Comparison of ENCODE assay signal across 8 mouse cellular contexts in the genomic region with DNA sequence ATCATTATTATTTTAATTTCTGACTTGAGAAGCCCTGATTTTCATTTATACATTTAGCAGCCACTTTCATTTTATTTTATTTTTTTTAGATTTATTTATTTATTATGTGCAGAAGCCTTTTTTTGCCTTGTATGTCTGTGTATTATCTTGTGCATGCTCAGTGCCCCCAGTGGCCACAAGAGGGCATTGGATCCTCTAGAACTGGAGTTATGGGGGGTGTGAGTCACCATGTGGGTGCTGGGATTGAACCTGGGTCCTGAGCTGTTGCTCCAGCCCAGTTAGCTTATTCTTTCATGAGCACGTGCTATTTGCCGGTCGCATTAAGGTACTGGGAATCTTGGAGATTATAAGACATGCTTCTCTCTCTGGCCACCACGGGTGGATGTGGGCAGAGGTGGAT.
A peak's percentile ranks its signal among the peaks of the same experiment; 100 is the strongest.
DNase-seq lines count a peak whose midpoint lies in the region; ATAC-seq and TF ChIP-seq lines count a peak whose summit lies in the region.

No protein-coding gene starts in this region.

- ATAC-seq in cerebellum, adult (ENCODE audit: insufficient number of reproducible peaks, low FRiP score, low TSS enrichment), result no peak
- ATAC-seq in liver, postnatal 0 days, result no peak
- ATAC-seq in liver, embryonic 12.5 days, result no peak
- no peak for ATAC-seq in stomach, postnatal 0 days (ENCODE audit: low FRiP score, low TSS enrichment)

- H3K4me3 ChIP-seq in liver, postnatal 0 days (ENCODE audit: low read depth, low read length), result no peak overlapping the region
- no peak overlapping the region for H3K4me3 ChIP-seq in liver, embryonic 12.5 days
- H3K4me3 ChIP-seq in stomach, postnatal 0 days (ENCODE audit: low read depth, low read length), result no peak overlapping the region

- no peak overlapping the region for H3K9ac ChIP-seq in liver, postnatal 0 days (replicated peaks)
- no peak overlapping the region for H3K9ac ChIP-seq in liver, embryonic 12.5 days
- H3K9ac ChIP-seq in stomach, postnatal 0 days (ENCODE audit: low read length), result no peak overlapping the region

- WGBS in liver, postnatal 0 days (ENCODE audit: insufficient replicate concordance), result 80% methylated on average over 4 of the region's 4 CpGs
- 81% methylated on average over 4 of the region's 4 CpGs for WGBS in liver, embryonic 12.5 days (ENCODE audit: insufficient replicate concordance)
- WGBS in stomach, postnatal 0 days, result 96% methylated on average over 4 of the region's 4 CpGs

- H3K27ac ChIP-seq in liver, postnatal 0 days (ENCODE audit: low read depth), result no peak overlapping the region
- H3K27ac ChIP-seq in liver, embryonic 12.5 days, result no peak overlapping the region
- H3K27ac ChIP-seq in stomach, postnatal 0 days (replicated peaks), result no peak overlapping the region

- intact Hi-C loops in left cerebral cortex, postnatal 36 days (cut with DNase I), result no loop called here

- no peak for TF ChIP-seq EP300 in liver, postnatal 0 days (IDR thresholded peaks at IDR 0.05; ENCODE audit: low read depth)
- no peak for TF ChIP-seq EP300 in stomach, postnatal 0 days (optimal IDR thresholded peaks at IDR 0.05)

- H3K4me1 ChIP-seq in liver, postnatal 0 days (ENCODE audit: insufficient read depth), result peaks cover 3% of the 10 kb centered on the region; the same call in 1 of the 2 replicates
- peaks cover 32% of the 10 kb centered on the region for H3K4me1 ChIP-seq in liver, embryonic 12.5 days
- peaks cover 5% of the 10 kb centered on the region; the same call in 1 of the 2 replicates for H3K4me1 ChIP-seq in stomach, postnatal 0 days (replicated peaks; ENCODE audit: control insufficient read depth, insufficient read depth)

- TF ChIP-seq CTCF in liver, postnatal 0 days (IDR thresholded peaks at IDR 0.05; ENCODE audit: low read depth), result peak; percentile 57
- TF ChIP-seq CTCF in stomach, postnatal 0 days (IDR thresholded peaks at IDR 0.05; ENCODE audit: low read depth), result peak; percentile 70

- H3K27me3 ChIP-seq in liver, postnatal 0 days (ENCODE audit: insufficient read depth, low read length), result no peaks in the 10 kb centered on the region
- peaks cover 9% of the 10 kb centered on the region for H3K27me3 ChIP-seq in liver, embryonic 12.5 days (replicated peaks)
- no peaks in the 10 kb centered on the region for H3K27me3 ChIP-seq in stomach, postnatal 0 days (ENCODE audit: control insufficient read depth, insufficient read depth, low read length)

- H3K9me3 ChIP-seq in liver, postnatal 0 days (ENCODE audit: low read length), result no peaks in the 10 kb centered on the region
- no peaks in the 10 kb centered on the region for H3K9me3 ChIP-seq in liver, embryonic 12.5 days (replicated peaks)
- no peaks in the 10 kb centered on the region for H3K9me3 ChIP-seq in stomach, postnatal 0 days (ENCODE audit: control insufficient read depth, low read length)

- no peak overlapping the region for H3K4me2 ChIP-seq in liver, postnatal 0 days (ENCODE audit: low read depth, low read length)
- H3K4me2 ChIP-seq in liver, embryonic 12.5 days, result no peak overlapping the region
- H3K4me2 ChIP-seq in stomach, postnatal 0 days (replicated peaks; ENCODE audit: low read depth), result no peak overlapping the region

- no peaks in the 10 kb centered on the region for H3K36me3 ChIP-seq in liver, postnatal 0 days (replicated peaks; ENCODE audit: insufficient read depth, low read length)
- H3K36me3 ChIP-seq in liver, embryonic 12.5 days, result no peaks in the 10 kb centered on the region
- no peaks in the 10 kb centered on the region for H3K36me3 ChIP-seq in stomach, postnatal 0 days (ENCODE audit: control insufficient read depth, insufficient read depth, low read length)

- DNase-seq in cerebellum, postnatal 10 days, result peak; percentile 59 to 64
- no peak for DNase-seq in liver, postnatal 0 days
- peak; percentile 47 for DNase-seq in brain, adult 2 months (ENCODE audit: low read depth, low spot score)
- DNase-seq in stomach, postnatal 0 days (ENCODE audit: low spot score), result no peak
- DNase-seq in left cerebral cortex, postnatal 36 days (ENCODE audit: low spot score in 2 of 2), result no peak
- no peak for DNase-seq in gastrocnemius, adult 8-10 months (ENCODE audit: low spot score in 2 of 2)

Comparison
In these comparisons a context has a peak if more than half of its experiments do, and no peak if none do; other contexts are left out.
1. DNase-seq: peak in cerebellum, postnatal 10 days (2 of 2) and brain, adult 2 months (single experiment); none in liver, postnatal 0 days (single experiment), stomach, postnatal 0 days (single experiment), left cerebral cortex, postnatal 36 days (0 of 2) and gastrocnemius, adult 8-10 months (0 of 2).